Mouse (Mus musculus) liver, adult 2 months (tissue): ENCODE data around the gene D8Ertd738e. TPM values are rescaled to one million over a fixed set of nuclear protein-coding genes. Genes with fewer than 3 reads are reported as not detected.

Experiments used
- DNase-seq: peaks from one replicate; pipeline ENCODE4 v3.0.0-alpha.2; 2011; ENCODE audit warnings: low read depth, low spot score; ENCODE audit errors: extremely low read depth
- H3K27ac ChIP-seq: fragments of 200-500 bp; replicated peaks from 2 replicates; pipeline ENCODE4 v1.5.1; 2012; ENCODE audit warnings: low read depth, mild to moderate bottlenecking, control low read depth, inconsistent platforms, low read length; ENCODE audit not compliant: insufficient read depth
- H3K27me3 ChIP-seq: fragments of 200-500 bp; 2 replicates; pipeline ENCODE4 v1.6.1; 2012; ENCODE audit warnings: mild to moderate bottlenecking, moderate library complexity, low read length, inconsistent platforms; ENCODE audit not compliant: control insufficient read depth, insufficient read depth
- H3K36me3 ChIP-seq: fragments of 200-500 bp; 2 replicates; pipeline ENCODE4 v1.6.1; 2012; ENCODE audit warnings: low read length, inconsistent platforms; ENCODE audit not compliant: control insufficient read depth, insufficient read depth
- H3K4me1 ChIP-seq: fragments of 200-500 bp; 2 replicates; pipeline ENCODE4 v1.6.1; 2011; ENCODE audit warnings: low read length; ENCODE audit not compliant: control insufficient read depth, insufficient read depth
- H3K4me3 ChIP-seq: fragments of 200-500 bp; 2 replicates; pipeline ENCODE4 v1.5.1; 2011; ENCODE audit warnings: low read depth, mild to moderate bottlenecking, control low read depth, low read length, moderate library complexity; ENCODE audit not compliant: insufficient read depth
- H3K79me2 ChIP-seq: fragments of 200-500 bp; 2 replicates; pipeline ENCODE4 v1.6.1; 2012; ENCODE audit warnings: inconsistent platforms, mild to moderate bottlenecking, low read length, moderate library complexity; ENCODE audit not compliant: control insufficient read depth, insufficient read depth
- H3K9ac ChIP-seq: fragments of 200-500 bp; 2 replicates; pipeline ENCODE4 v1.6.1; 2012; ENCODE audit warnings: low read depth, mild to moderate bottlenecking, control low read depth, inconsistent platforms, low read length
- CTCF ChIP-seq: fragments of 200-500 bp; IDR thresholded peaks from 2 replicates; pipeline ENCODE4 v1.5.1; 2011; ENCODE audit warnings: low read depth, low read length, control low read depth
- POLR2A ChIP-seq: fragments of 200-500 bp; IDR thresholded peaks from 2 replicates; pipeline ENCODE4 v1.6.1; 2011; ENCODE audit warnings: low read length, control low read depth; ENCODE audit not compliant: insufficient read depth; ENCODE audit errors: extremely low read depth
- WGBS: fragments of 180-500 bp; shearing (Covaris S2); methylation state at CpG from one replicate; pipeline ENCODE4 v1.1.7; 2018; 5-methylcytosine and 5-hydroxymethylcytosine counted together
- polyA plus RNA-seq: library from polyadenylated mRNA; depleted of rRNA; stranded (reverse); fragments of >200 nt; gene quantifications from 2 replicates; pipeline ENCODE4 v1.2.3, GENCODE M21; 2012
- total RNA-seq: library from RNA; depleted of rRNA; stranded (reverse); fragments of >200 nt; gene quantifications from 2 replicates; pipeline ENCODE4 v1.2.3, GENCODE M21; 2014

Gene D8Ertd738e
- total and polyA plus RNA-seq, 2 experiments: 105 to 115 TPM

- H3K79me2 ChIP-seq: no peaks in the 10 kb centered on the region; the same call in 1 of the 2 replicates
- TF ChIP-seq POLR2A (no peak), CTCF (no peak)
- peak overlapping the region; percentile 83 for H3K9ac ChIP-seq
- DNase-seq: peak; percentile 44
- WGBS: 7% methylated on average over 10 of the region's 10 CpGs
- H3K4me1 ChIP-seq: peaks cover 10% of the 10 kb centered on the region
- H3K27me3 ChIP-seq: no peaks in the 10 kb centered on the region
- H3K27ac ChIP-seq: 0 out of 2 replicates have a peak overlapping the region, but pooled peaks have one; percentile 3
- no peaks in the 10 kb centered on the region; the same call in 1 of the 2 replicates for H3K36me3 ChIP-seq
- H3K4me3 ChIP-seq: peak overlapping the region; percentile 73
Observed at GRCm38 (mm10) chr8:84235746-84236409, 13.6 kb downstream of the D8Ertd738e start.

GRCm38 (mm10) chr8:84233055-84233454 lies 16.5 kb downstream of the D8Ertd738e start:
- H3K9ac ChIP-seq: no peak overlapping the region
- 88% methylated on average over 2 of the region's 2 CpGs for WGBS
- H3K27ac ChIP-seq: no peak overlapping the region
- H3K4me3 ChIP-seq: no peak overlapping the region
- no peak for TF ChIP-seq CTCF
- TF ChIP-seq POLR2A: no peak
- no peak for DNase-seq
- peaks cover 10% of the 10 kb centered on the region for H3K36me3 ChIP-seq
- H3K4me1 ChIP-seq: peaks cover 10% of the 10 kb centered on the region
- no peaks in the 10 kb centered on the region; the same call in 1 of the 2 replicates for H3K79me2 ChIP-seq
- no peaks in the 10 kb centered on the region for H3K27me3 ChIP-seq

- Histone ChIP-seq H3K36me3 (peaks cover 19% of the 10 kb centered on the region), H3K4me1 (peaks cover 4% of the 10 kb centered on the region; the same call in 1 of the 2 replicates), H3K79me2 (no peaks in the 10 kb centered on the region; the same call in 1 of the 2 replicates), H3K9ac (no peak overlapping the region), H3K27me3 (no peaks in the 10 kb centered on the region), H3K4me3 (no peak overlapping the region), H3K27ac (no peak overlapping the region)
- DNase-seq: no peak
- 85% methylated on average over 17 of the region's 17 CpGs for WGBS
- TF ChIP-seq POLR2A: no peak
Observed at GRCm38 (mm10) chr8:84230735-84231134, 18.8 kb downstream of the D8Ertd738e start.

- H3K9ac ChIP-seq: no peak overlapping the region
- H3K4me3 ChIP-seq: no peak overlapping the region
- H3K27me3 ChIP-seq: no peaks in the 10 kb centered on the region
- no peak overlapping the region for H3K27ac ChIP-seq
- no peaks in the 10 kb centered on the region for H3K79me2 ChIP-seq
- no peak for TF ChIP-seq CTCF
- TF ChIP-seq POLR2A: no peak
- WGBS: 94% methylated on average over 21 of the region's 21 CpGs
- H3K4me1 ChIP-seq: no peaks in the 10 kb centered on the region
- DNase-seq: no peak
- H3K36me3 ChIP-seq: peaks cover 27% of the 10 kb centered on the region
Observed at GRCm38 (mm10) chr8:84223322-84224029, 26.0 kb downstream of the D8Ertd738e start.

- Histone ChIP-seq H3K27me3 (no peaks in the 10 kb centered on the region), H3K9ac (no peak overlapping the region), H3K79me2 (no peaks in the 10 kb centered on the region), H3K4me3 (no peak overlapping the region), H3K36me3 (peaks cover 21% of the 10 kb centered on the region; the same call in 1 of the 2 replicates), H3K27ac (no peak overlapping the region), H3K4me1 (no peaks in the 10 kb centered on the region)
- TF ChIP-seq POLR2A (no peak), CTCF (no peak)
- WGBS: 94% methylated on average over 9 of the region's 9 CpGs
- DNase-seq: no peak
Observed at GRCm38 (mm10) chr8:84222566-84223165, 26.9 kb downstream of the D8Ertd738e start.
